Mouse (Mus musculus): ENCODE results near the gene Mmd2. TPM values are rescaled to one million over a fixed set of nuclear protein-coding genes. Genes with fewer than 3 reads are reported as not detected.

Gene Mmd2
- polyA plus RNA-seq, 1 experiment from 2014 or later, result 8.4 TPM

Other genes starting within 250 kb of the Mmd2 start
- 4.0 and 4.2 TPM in 2 replicates for gene Foxk1, start 207.3 kb downstream of the Mmd2 start, polyA plus RNA-seq (2014; fragmentation: Nextera tagmentation; extraction: Ambion mirVana)
- 8.8 and 10.5 TPM in 2 replicates for gene Ap5z1, start 144.9 kb downstream of the Mmd2 start, polyA plus RNA-seq (2014; fragmentation: Nextera tagmentation; extraction: Ambion mirVana)
- 0.22 and 0.41 TPM in 2 replicates for gene Papolb, start 78.7 kb downstream of the Mmd2 start, polyA plus RNA-seq (2014; fragmentation: Nextera tagmentation; extraction: Ambion mirVana)
- gene Radil, start 57.7 kb downstream of the Mmd2 start, polyA plus RNA-seq (2014; fragmentation: Nextera tagmentation; extraction: Ambion mirVana), result 2.8 and 4.4 TPM in 2 replicates
- 53.1 and 55.7 TPM in 2 replicates for gene Wipi2, start 18.9 kb upstream of the Mmd2 start, polyA plus RNA-seq (2014; fragmentation: Nextera tagmentation; extraction: Ambion mirVana)
- gene Slc29a4, start 83.7 kb upstream of the Mmd2 start, polyA plus RNA-seq (2014; fragmentation: Nextera tagmentation; extraction: Ambion mirVana), result 22.8 and 23.2 TPM in 2 replicates
- gene Tnrc18, start 208.9 kb upstream of the Mmd2 start, polyA plus RNA-seq (2014; fragmentation: Nextera tagmentation; extraction: Ambion mirVana), result 26.9 and 27.4 TPM in 2 replicates

Measured in midbrain, embryonic 11.5 days (tissue).